Mouse (Mus musculus) stomach, adult 2 months (tissue): ENCODE measurements around the gene Zwilch. TPM values are rescaled to one million over a fixed set of nuclear protein-coding genes. Genes with fewer than 3 reads are reported as not detected.

Experiments
- polyA plus RNA-seq: library from polyadenylated mRNA; depleted of rRNA; stranded (reverse); fragments of >200 nt; gene quantifications from 2 replicates; pipeline ENCODE4 v1.2.3, GENCODE M21; 2012; rRNA removed

Gene Zwilch
- 0.25 and 0.83 TPM in 2 replicates for polyA plus RNA-seq

DNA sequence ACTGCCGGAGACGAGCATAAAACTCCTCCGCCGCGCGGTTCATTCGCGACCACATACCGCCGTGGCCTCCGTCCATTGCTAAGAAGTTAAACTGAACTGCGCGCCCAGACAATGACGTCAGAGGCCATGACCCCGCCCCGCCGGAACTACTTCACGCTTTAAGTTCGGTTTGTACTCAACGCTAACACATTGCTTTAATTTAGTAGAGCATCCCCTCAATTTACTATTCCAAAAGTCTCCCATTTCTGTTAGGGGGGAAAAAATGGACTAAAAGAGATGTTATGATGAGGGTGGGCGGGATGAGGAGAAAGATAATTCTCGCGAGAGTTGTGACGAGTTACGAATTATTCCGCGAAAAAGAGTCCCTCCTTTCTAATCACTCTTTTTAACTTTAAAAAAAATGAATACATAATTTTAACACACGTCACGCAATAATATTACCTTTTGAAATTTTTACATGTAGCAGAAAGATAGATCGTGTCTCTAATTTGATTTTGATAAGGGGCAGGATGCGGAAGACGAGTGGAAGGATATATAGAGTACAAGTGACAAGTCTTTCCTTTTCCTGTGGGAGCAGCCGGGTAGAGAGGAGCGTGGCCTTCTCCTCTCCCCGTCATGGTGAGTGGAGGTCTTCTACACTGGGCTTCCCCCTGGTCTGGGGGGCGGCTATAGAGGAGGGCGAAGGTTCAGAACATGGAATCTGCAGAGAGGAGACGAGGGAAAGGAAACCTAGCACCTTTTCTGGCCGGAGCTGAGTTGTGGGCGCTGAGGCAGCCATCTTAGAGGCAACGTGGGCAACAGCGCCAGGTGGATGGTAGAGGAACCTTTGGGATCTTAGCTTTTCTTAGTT, at the start of gene Zwilch, which contains the start of gene Rpl4:
TSS of gene Zwilch (minus strand) at position 289 of the 850 bp plus-strand sequence.
TSS of gene Rpl4 (plus strand) at position 560 of the 850 bp plus-strand sequence.

DNA sequence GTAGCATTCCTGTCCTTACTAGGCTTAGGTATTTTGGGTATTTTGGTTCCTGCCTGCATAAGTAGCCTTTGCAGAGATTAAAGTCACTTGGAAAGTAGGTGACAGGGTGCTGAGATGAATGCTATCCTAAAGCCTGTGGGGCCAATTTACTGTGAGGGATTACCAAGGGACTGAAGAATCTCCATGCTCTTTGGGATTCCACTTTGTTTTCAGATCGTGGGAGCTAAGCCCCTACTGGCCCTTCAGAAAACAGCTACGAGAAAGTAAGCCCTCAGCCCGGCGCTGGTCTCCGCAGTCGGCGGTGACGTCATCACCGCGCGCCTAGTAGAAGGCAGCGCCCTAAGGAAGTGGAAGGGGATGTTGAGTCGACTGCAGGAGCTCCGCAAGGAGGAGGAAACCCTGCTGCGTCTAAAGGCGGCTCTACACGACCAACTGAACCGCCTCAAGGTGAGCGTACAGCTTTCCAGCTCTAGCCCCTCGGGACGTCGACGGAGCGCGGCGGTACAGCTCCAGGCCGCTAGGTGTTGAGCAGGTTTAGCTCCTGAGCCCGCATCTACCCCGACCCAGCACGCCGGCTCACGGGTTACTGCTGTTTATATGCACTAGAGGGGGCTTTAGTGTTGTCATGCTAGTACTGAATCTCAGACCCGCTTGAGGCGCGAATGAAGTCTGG, 6.2 kb upstream of the Zwilch start, which contains the start of gene Snapc5:
TSS of gene Snapc5 (plus strand) at position 301 of the 673 bp plus-strand sequence.

DNA sequence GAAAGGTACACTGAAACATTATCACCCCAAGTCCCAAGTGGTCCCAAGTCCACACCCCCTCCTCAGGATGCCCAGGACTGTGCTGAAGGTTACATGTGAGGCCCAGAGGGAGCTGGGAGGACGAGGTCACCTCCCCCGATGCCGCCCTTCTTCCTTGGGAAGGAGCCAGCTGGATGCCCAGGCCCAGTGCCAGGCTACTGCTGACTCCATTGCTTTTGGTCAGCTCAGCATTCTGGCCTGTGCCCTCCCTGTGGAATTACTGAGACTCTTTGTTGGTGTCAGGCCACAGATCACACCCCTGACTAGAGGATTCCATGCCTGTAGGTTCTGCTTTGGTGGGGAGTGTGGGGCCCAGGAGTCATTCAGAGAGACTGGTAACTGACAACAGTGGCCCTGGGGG, 56.0 kb downstream of the Zwilch start, which contains the start of gene Lctl:
TSS of gene Lctl (plus strand) at position 272 of the 400 bp plus-strand sequence.

Other genes with a start within 250 kb of the Zwilch start
- gene Smad6, start 151.0 kb downstream of the Zwilch start, polyA plus RNA-seq: 41.9 and 78.1 TPM in 2 replicates
- 0.19 and 0.61 TPM in 2 replicates for gene Lctl, start 56.0 kb downstream of the Zwilch start, polyA plus RNA-seq
- 66.7 and 97.9 TPM in 2 replicates for gene Rpl4, start 271 bp upstream of the Zwilch start, polyA plus RNA-seq
- 1.4 and 1.6 TPM in 2 replicates for gene Snapc5, start 6.2 kb upstream of the Zwilch start, polyA plus RNA-seq
- gene Uchl4, start 62.1 kb upstream of the Zwilch start, polyA plus RNA-seq: not detected in 2 replicates
- gene Map2k1, start 80.5 kb upstream of the Zwilch start, polyA plus RNA-seq: 28.3 and 34.2 TPM in 2 replicates
- gene Tipin, start 108.5 kb upstream of the Zwilch start, polyA plus RNA-seq: 0.13 and 0.56 TPM in 2 replicates
- gene Dis3l, start 168.2 kb upstream of the Zwilch start, polyA plus RNA-seq: 12.5 and 19.2 TPM in 2 replicates
- 0.35 and 0.53 TPM in 2 replicates for gene Megf11, start 212.5 kb upstream of the Zwilch start, polyA plus RNA-seq